11 mouse cellular contexts compared by ENCODE assay signal in the genomic region with DNA sequence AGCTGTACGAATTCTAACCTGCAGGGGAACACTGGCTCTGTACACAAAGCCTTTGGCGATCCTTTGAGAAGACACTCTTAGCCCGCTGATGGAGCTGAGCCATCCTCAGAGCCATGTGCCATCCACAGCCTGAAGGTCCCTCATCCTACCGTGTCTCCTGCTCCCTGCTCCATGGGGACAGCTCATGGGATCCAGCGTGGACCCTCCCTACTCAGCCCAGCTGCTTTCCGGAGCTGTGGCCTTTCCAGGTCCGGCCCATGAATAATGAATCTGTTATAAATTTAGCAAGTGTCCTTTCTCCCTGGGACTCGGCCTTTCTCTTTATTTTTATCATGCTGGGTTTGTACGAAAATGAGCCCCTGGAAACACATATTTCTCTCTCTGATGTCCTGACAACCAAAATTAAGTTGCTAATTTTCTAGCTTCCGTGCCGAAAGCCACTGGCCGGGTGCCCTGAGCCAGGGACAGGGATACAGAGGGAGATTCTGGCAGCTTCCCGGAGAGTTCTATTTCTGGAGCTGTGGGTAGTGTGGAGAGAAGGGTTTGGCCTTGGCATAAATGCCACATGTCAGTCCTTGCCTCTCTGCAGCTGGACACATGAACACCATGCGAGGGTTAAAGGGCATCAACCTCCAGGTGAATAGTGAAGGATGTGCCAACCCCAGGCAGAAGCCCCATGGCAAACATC. TPM values are rescaled to one million over a fixed set of nuclear protein-coding genes. Genes with fewer than 3 reads are reported as not detected.
DNase-seq lines count a peak whose midpoint lies in the region; ATAC-seq and TF ChIP-seq lines count a peak whose summit lies in the region.
"Had no signal": no experiment of that assay in that cellular context is flagged by ENCODE, and none has a peak within 500 bp of the region (broad histone marks: within the 10 kb centered on the region; RNA-seq: fewer than 3 reads in every experiment).

No protein-coding gene starts in this region.

- no peaks in the 10 kb centered on the region for H3K36me3 ChIP-seq in forebrain, postnatal 0 days (ENCODE audit: insufficient read depth)
- H3K36me3 ChIP-seq in forebrain, embryonic 12.5 days (replicated peaks), result no peaks in the 10 kb centered on the region
- H3K36me3 ChIP-seq: lung, embryonic 15.5 days had no signal

- H3K27ac ChIP-seq in forebrain, postnatal 0 days (ENCODE audit: low read depth, low read length), result no peak overlapping the region; the same call in 1 of the 2 replicates
- H3K27ac ChIP-seq in forebrain, embryonic 12.5 days, result no peak overlapping the region
- H3K27ac ChIP-seq: lung, embryonic 15.5 days had no signal

- H3K27me3 ChIP-seq in forebrain, postnatal 0 days (ENCODE audit: insufficient read depth, low read length), result no peaks in the 10 kb centered on the region
- H3K27me3 ChIP-seq in forebrain, embryonic 12.5 days, result no peaks in the 10 kb centered on the region
- H3K27me3 ChIP-seq: lung, embryonic 15.5 days had no signal

- 50% methylated on average over 14 of the region's 14 CpGs for WGBS in forebrain, postnatal 0 days
- 82% methylated on average over 14 of the region's 14 CpGs for WGBS in forebrain, embryonic 12.5 days

- peak; percentile 51; the same call in 1 of the 2 replicates for ATAC-seq in forebrain, postnatal 0 days
- no peak for ATAC-seq in forebrain, embryonic 12.5 days (ENCODE audit: low FRiP score)

- H3K4me3 ChIP-seq in forebrain, postnatal 0 days (ENCODE audit: low read depth, low read length), result no peak overlapping the region
- no peak overlapping the region for H3K4me3 ChIP-seq in forebrain, embryonic 12.5 days (replicated peaks)
- H3K4me3 ChIP-seq: lung, embryonic 15.5 days had no signal

- 0 out of 2 replicates have a peak, but pooled peaks have one; percentile 10 for TF ChIP-seq CTCF in forebrain, postnatal 0 days (IDR thresholded peaks at IDR 0.05; ENCODE audit: low read depth)

- H3K4me2 ChIP-seq in forebrain, postnatal 0 days (ENCODE audit: low read depth), result no peak overlapping the region
- no peak overlapping the region for H3K4me2 ChIP-seq in forebrain, embryonic 12.5 days
- H3K4me2 ChIP-seq: lung, embryonic 15.5 days had no signal

- no peaks in the 10 kb centered on the region for H3K9me3 ChIP-seq in forebrain, postnatal 0 days (ENCODE audit: low read length)
- no peaks in the 10 kb centered on the region for H3K9me3 ChIP-seq in forebrain, embryonic 12.5 days
- H3K9me3 ChIP-seq: lung, embryonic 15.5 days had no signal

- peak; percentile 41 for DNase-seq in forebrain, postnatal 0 days
- DNase-seq in Muller cell, postnatal 12 days (ENCODE audit: inconsistent ontology term), result peak; percentile 50
- DNase-seq in gastrocnemius, adult 8-10 months (ENCODE audit: low spot score in 2 of 2), result peak; percentile 44 to 58
- peak; percentile 53 to 68 for DNase-seq in layer of hippocampus, postnatal 10 days (ENCODE audit: low spot score in 2 of 2)
- peak; percentile 27 for DNase-seq in telencephalon, adult 2 months (ENCODE audit: low read depth, low spot score)
- no peak for DNase-seq in thymus, postnatal 25 days
- DNase-seq in spleen, postnatal 36 days (ENCODE audit: low spot score in 2 of 2), result no peak

- H3K9ac ChIP-seq in forebrain, postnatal 0 days, result no peak overlapping the region
- no peak overlapping the region for H3K9ac ChIP-seq in forebrain, embryonic 12.5 days
- H3K9ac ChIP-seq: lung, embryonic 15.5 days had no signal

- 0 out of 2 replicates have a peak, but pooled peaks cover 4% of the 10 kb centered on the region for H3K4me1 ChIP-seq in forebrain, postnatal 0 days (ENCODE audit: insufficient read depth)
- H3K4me1 ChIP-seq in forebrain, embryonic 12.5 days, result peaks cover 32% of the 10 kb centered on the region
- H3K4me1 ChIP-seq: lung, embryonic 15.5 days had no signal

RNA-seq across cellular contexts. Expression of gene Psapl1, which starts 34.7 kb away (rescaled TPM):
- total RNA-seq in forebrain, postnatal 0 days (2014; rRNA removed), result not detected in 2 replicates
- not detected in 2 replicates for polyA plus RNA-seq in forebrain, postnatal 0 days (2015; fragmentation: Nextera tagmentation; extraction: Ambion mirVana)
- 0.09 TPM in 1 of 2 replicates, not detected in the other for polyA plus RNA-seq in forebrain, embryonic 12.5 days (2016; fragmentation: Nextera tagmentation; extraction: Ambion mirVana)
- total RNA-seq in gastrocnemius, adult 8-10 months (2022), result not detected
- total RNA-seq in layer of hippocampus, postnatal 10 days (2021), result not detected
- total RNA-seq: CH12.LX; hematopoietic stem cell, adult 5-6 weeks had no signal

Comparison
In these comparisons a context has a peak if more than half of its experiments do, and no peak if none do; other contexts are left out.
1. DNase-seq: peak in forebrain, postnatal 0 days (single experiment), Muller cell, postnatal 12 days (single experiment), gastrocnemius, adult 8-10 months (2 of 2), layer of hippocampus, postnatal 10 days (2 of 2) and telencephalon, adult 2 months (single experiment); none in thymus, postnatal 25 days (single experiment) and spleen, postnatal 36 days (0 of 2).